Mouse (Mus musculus): ENCODE results near the gene Ank2. TPM values are rescaled to one million over a fixed set of nuclear protein-coding genes. Genes with fewer than 3 reads are reported as not detected.

Ank2 gene
- 2.3 and 3.5 TPM in 2 replicates for total RNA-seq (2023)

DNA sequence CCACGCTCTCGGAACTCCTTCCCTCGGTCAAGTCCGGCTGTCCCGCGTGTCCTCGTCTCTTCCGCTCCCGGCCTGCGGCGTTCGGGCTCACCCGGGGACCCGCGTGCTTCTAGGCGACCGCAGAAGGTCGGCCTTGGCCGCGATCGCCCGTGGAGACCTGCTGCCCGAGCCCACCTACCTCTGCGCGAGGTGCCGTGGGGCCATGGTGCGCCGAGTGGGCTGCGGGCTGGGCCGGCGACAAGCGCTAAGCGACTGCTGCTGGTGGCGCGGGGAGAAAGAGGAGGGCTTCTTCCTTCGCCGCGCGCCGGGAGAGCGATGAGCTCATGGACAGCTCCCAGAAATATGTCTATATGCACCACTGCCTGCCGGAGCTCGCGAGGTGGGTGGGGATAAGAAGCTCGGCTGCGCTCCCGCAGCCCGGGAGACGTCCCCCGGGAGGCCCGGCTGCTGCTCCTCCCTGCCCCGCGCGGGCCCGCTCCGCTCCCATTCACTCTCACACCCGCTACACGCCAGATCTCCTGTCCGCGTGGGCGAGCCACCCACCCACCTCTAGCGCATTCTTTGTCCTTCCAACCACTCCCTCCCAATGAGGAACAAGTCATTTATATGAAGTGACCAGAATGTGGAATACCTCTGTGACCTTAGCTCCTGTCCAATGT lies at the start of gene Ank2:
Gene Ank2 (minus strand): TSS at position 609 of the 659 bp plus-strand sequence.

Other genes starting within 250 kb of the Ank2 start
- 23.7 and 27.5 TPM in 2 replicates for gene Larp7, start 54.0 kb upstream of the Ank2 start, total RNA-seq (2023)
- gene Zgrf1, start 54.1 kb upstream of the Ank2 start, total RNA-seq (2023), result 12.9 and 19.5 TPM in 2 replicates
- gene Neurog2, start 133.8 kb upstream of the Ank2 start, total RNA-seq (2023), result not detected in 2 replicates